Mouse (Mus musculus) heart, postnatal 0 days (tissue): ENCODE measurements at regions not wholly inside any gene's neighbourhood (a gene's known extent, or its start where the extent isn't known, plus 50 kb on each side); places are given as distances from the start of the nearest gene placed in this dataset.

Source experiments
- ATAC-seq: fragments of 200-750 bp; cut with Nextera tagmentation; 2 replicates; pipeline ENCODE4 v1.8.0; 2017; ENCODE audit warnings: low read depth, moderate number of reproducible peaks, moderate library complexity; ENCODE audit not compliant: insufficient read depth
- DNase-seq: peaks from one replicate; pipeline ENCODE4 v3.0.0-alpha.2; 2016; ENCODE audit warnings: low spot score
- H3K27ac ChIP-seq: fragments of 300-500 bp; sonication (generic); 2 replicates; pipeline ENCODE4 v1.5.1; 2014; ENCODE audit warnings: low read depth, mild to moderate bottlenecking
- H3K27me3 ChIP-seq: fragments of 300-500 bp; sonication (generic); 2 replicates; pipeline ENCODE4 v1.6.1; 2014; ENCODE audit warnings: low read length, mixed read lengths; ENCODE audit not compliant: control insufficient read depth, insufficient read depth
- H3K36me3 ChIP-seq: fragments of 300-500 bp; sonication (generic); replicated peaks from 2 replicates; pipeline ENCODE4 v1.6.1; 2014; ENCODE audit warnings: low read length, mixed read lengths; ENCODE audit not compliant: control insufficient read depth, insufficient read depth
- H3K4me1 ChIP-seq: fragments of 300-500 bp; sonication (generic); 2 replicates; pipeline ENCODE4 v1.6.1; 2014; ENCODE audit warnings: antibody characterized with exemption; ENCODE audit not compliant: control insufficient read depth, insufficient read depth
- H3K4me2 ChIP-seq: fragments of 300-500 bp; sonication (generic); 2 replicates; pipeline ENCODE4 v1.6.1; 2014; ENCODE audit warnings: low read depth, mild to moderate bottlenecking, low read length, moderate library complexity
- H3K4me3 ChIP-seq: fragments of 300-500 bp; sonication (generic); 2 replicates; pipeline ENCODE4 v1.5.1; 2014; ENCODE audit warnings: low read depth, low read length
- H3K9ac ChIP-seq: fragments of 300-500 bp; sonication (generic); replicated peaks from 2 replicates; pipeline ENCODE4 v1.6.1; 2014; ENCODE audit warnings: low read depth, low read length, mixed read lengths
- H3K9me3 ChIP-seq: fragments of 300-500 bp; sonication (generic); replicated peaks from 2 replicates; pipeline ENCODE4 v1.6.1; 2016; ENCODE audit warnings: low read length; ENCODE audit not compliant: control insufficient read depth
- CTCF ChIP-seq: IDR thresholded peaks from 2 replicates; pipeline ENCODE4 v1.5.1; 2016; ENCODE audit warnings: antibody characterized with exemption, control low read depth, low read depth
- EP300 ChIP-seq: IDR thresholded peaks from 2 replicates; pipeline ENCODE4 v1.6.1; 2016; ENCODE audit warnings: antibody characterized with exemption, low read depth
- WGBS: fragments of 180-500 bp; shearing (Covaris S2); extraction: QIAGEN DNeasy Blood & Tissue Kit; methylation state at CpG from one replicate; pipeline ENCODE4 v1.1.7; 2014; 5-methylcytosine and 5-hydroxymethylcytosine counted together

- no peak for TF ChIP-seq CTCF
- TF ChIP-seq EP300 = no peak
- 88% methylated on average over 6 of the region's 6 CpGs for WGBS
- no peaks in the 10 kb centered on the region for H3K36me3 ChIP-seq
- H3K27me3 ChIP-seq = no peaks in the 10 kb centered on the region
- no peak overlapping the region for H3K4me3 ChIP-seq
- no peaks in the 10 kb centered on the region for H3K4me1 ChIP-seq
- ATAC-seq (no peak), DNase-seq (no peak)
- no peak overlapping the region for H3K9ac ChIP-seq
- H3K4me2 ChIP-seq = no peak overlapping the region
- no peak overlapping the region for H3K27ac ChIP-seq
- H3K9me3 ChIP-seq = no peaks in the 10 kb centered on the region
These were observed 76.8 kb upstream of the Akap6 start for GRCm38 (mm10) chr12:52622398-52622797.

GRCm38 (mm10) chr12:52623416-52624108 is 75.6 kb upstream of the Akap6 start:
- Histone ChIP-seq H3K4me3 (no peak overlapping the region), H3K4me1 (no peaks in the 10 kb centered on the region), H3K4me2 (no peak overlapping the region), H3K27ac (no peak overlapping the region), H3K9ac (no peak overlapping the region), H3K36me3 (no peaks in the 10 kb centered on the region), H3K27me3 (no peaks in the 10 kb centered on the region), H3K9me3 (no peaks in the 10 kb centered on the region)
- no peak for DNase-seq
- no peak for TF ChIP-seq CTCF
- no peak for TF ChIP-seq EP300
- ATAC-seq = no peak
- 65% methylated on average over 10 of the region's 10 CpGs for WGBS

- ATAC-seq = no peak
- Histone ChIP-seq H3K27me3 (no peaks in the 10 kb centered on the region), H3K9me3 (no peaks in the 10 kb centered on the region), H3K27ac (no peak overlapping the region), H3K4me1 (no peaks in the 10 kb centered on the region), H3K9ac (no peak overlapping the region), H3K4me2 (no peak overlapping the region), H3K4me3 (no peak overlapping the region), H3K36me3 (no peaks in the 10 kb centered on the region)
- WGBS = 86% methylated on average over 1 of the region's 1 CpGs
- TF ChIP-seq CTCF (no peak), EP300 (no peak)
- no peak for DNase-seq
These were observed 74.3 kb upstream of the Akap6 start for GRCm38 (mm10) chr12:52624871-52625270.

GRCm38 (mm10) chr12:52628771-52629170 is 70.4 kb upstream of the Akap6 start:
- H3K9me3 ChIP-seq = no peaks in the 10 kb centered on the region
- no peaks in the 10 kb centered on the region for H3K27me3 ChIP-seq
- H3K36me3 ChIP-seq = no peaks in the 10 kb centered on the region
- H3K9ac ChIP-seq = no peak overlapping the region
- 58% methylated on average over 5 of the region's 5 CpGs for WGBS
- ATAC-seq (no peak), DNase-seq (no peak)
- H3K27ac ChIP-seq = no peak overlapping the region
- TF ChIP-seq CTCF (no peak), EP300 (no peak)
- H3K4me2 ChIP-seq = no peak overlapping the region
- no peak overlapping the region for H3K4me3 ChIP-seq
- H3K4me1 ChIP-seq = no peaks in the 10 kb centered on the region

- WGBS = 49% methylated on average over 8 of the region's 8 CpGs
- Histone ChIP-seq H3K9me3 (no peaks in the 10 kb centered on the region), H3K27me3 (no peaks in the 10 kb centered on the region), H3K4me3 (no peak overlapping the region), H3K27ac (no peak overlapping the region), H3K4me2 (no peak overlapping the region), H3K36me3 (no peaks in the 10 kb centered on the region), H3K4me1 (no peaks in the 10 kb centered on the region), H3K9ac (no peak overlapping the region)
- ATAC-seq (no peak), DNase-seq (no peak)
- TF ChIP-seq CTCF (peak; percentile 50), EP300 (no peak)
These were observed 63.9 kb upstream of the Akap6 start for GRCm38 (mm10) chr12:52635121-52635878.
